Mouse (Mus musculus): ENCODE results near the gene Plch1.

Gene Plch1

GRCm38 (mm10) chr3:63899309-63899695, at the start of gene Plch1:
Gene Plch1 (minus strand): TSS chr3:63899472.
- DNase-seq (ENCODE audit: extremely low read depth, low read depth): no peak

DNA sequence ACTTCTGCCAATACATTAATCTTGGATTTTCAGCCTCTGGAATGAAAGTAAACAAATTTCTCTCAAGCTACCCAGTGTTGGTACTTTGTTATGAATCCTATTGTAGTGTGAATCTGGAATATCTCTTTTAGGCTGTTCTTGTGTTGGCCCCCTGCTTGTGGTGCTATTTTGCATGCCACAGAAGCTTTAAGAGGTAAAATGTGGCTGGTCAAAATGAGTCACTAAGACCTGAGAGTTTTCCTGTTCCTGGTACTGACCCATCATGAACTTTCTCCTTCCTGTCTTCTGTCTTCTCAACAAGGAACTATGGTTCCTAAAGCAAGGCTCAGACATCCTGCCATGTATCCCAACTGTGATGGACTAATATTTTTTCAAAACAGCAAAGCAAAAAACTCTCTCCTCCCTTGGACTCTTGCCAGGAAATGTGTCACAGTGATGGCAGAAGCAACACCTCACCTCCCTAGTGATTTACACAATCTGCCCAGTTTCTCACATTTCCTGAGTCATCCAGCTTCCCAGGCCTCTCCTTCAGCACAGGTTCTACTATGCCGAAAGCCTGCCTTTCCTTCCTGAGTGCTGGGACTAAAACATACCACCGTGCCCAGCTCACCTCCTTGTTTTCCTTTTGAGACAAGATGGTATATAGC, 42.1 kb upstream of the Plch1 start:
- no peak for DNase-seq (ENCODE audit: extremely low read depth, low read depth)

DNA sequence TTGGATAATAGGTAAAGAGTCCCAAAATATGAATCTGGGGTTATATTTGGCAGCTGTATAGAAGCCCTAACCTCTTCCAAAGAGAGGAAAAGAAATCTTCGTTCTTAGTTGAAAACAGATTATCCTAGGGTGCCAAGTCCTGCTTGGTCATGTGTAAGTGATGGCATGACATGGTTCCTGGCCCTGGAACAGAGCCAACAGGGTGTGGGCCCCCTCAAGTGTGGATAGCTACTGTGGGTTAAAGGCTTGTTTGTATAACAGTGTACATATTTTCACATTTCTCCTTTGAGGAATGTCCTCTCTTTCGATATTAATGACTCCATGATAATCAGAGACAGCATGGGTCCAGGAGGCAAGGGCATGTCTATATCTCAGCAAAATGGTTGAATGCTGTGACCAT, 39.7 kb upstream of the Plch1 start:
- DNase-seq (ENCODE audit: extremely low read depth, low read depth): no peak

- DNase-seq (ENCODE audit: extremely low read depth, low read depth): peak; percentile 43
These were observed 29.9 kb upstream of the Plch1 start, which contains the start of gene E130311K13Rik for GRCm38 (mm10) chr3:63928878-63929859. Gene E130311K13Rik (minus strand): TSS chr3:63929472.

- DNase-seq (ENCODE audit: extremely low read depth, low read depth): peak; percentile 18
These were observed 20.4 kb upstream of the Plch1 start for GRCm38 (mm10) chr3:63919634-63920033.

- DNase-seq (ENCODE audit: extremely low read depth, low read depth): no peak
These were observed 11.0 kb upstream of the Plch1 start for GRCm38 (mm10) chr3:63910301-63910700.

GRCm38 (mm10) chr3:63905241-63905640, 6.0 kb upstream of the Plch1 start:
- no peak for DNase-seq (ENCODE audit: extremely low read depth, low read depth)

DNA sequence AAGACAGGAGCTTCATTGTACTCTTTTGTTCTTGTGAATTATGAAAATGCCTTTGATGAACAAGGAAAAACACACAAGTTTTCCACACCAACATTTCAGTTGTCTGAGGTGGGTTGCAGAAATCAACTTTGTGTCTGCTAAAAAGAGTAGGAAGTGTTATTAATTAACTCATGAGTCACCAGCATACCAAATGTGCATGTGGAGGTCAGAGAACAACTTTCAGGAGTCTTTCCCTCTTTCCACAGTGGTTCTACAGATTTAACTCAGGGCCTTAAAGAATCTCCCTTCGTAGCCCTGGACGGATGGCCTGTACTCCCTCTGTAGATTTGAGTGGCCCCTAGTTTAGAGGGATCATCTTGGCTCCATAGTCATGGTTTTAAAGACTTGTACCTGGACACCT, 4.9 kb upstream of the Plch1 start:
- DNase-seq (ENCODE audit: extremely low read depth, low read depth): no peak

GRCm38 (mm10) chr3:63900021-63900571, 824 bp upstream of the Plch1 start:
- DNase-seq (ENCODE audit: extremely low read depth, low read depth): no peak

GRCm38 (mm10) chr3:63898581-63899308, 527 bp downstream of the Plch1 start:
- no peak for DNase-seq (ENCODE audit: extremely low read depth, low read depth)

DNA sequence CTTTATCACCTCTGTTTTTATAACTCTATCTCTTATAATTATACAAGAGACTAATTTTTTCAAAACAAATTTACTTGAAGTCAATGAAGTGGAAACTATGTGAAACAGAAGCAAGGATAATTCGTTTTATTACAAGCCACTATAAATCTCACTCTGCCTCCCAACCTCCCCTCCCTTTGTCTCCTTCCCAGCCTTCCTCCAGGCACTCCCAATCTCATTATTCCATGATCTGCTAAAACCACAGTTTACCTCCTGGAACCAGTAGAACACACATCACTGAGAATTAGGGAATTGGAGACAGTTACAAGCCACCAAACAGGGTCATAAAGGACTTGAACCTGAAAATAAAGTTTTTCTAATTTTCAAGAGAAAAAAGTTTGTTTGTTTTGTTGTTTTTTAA, 2.1 kb downstream of the Plch1 start:
- no peak for DNase-seq (ENCODE audit: extremely low read depth, low read depth)

GRCm38 (mm10) chr3:63896303-63896702, 3.0 kb downstream of the Plch1 start:
- DNase-seq (ENCODE audit: extremely low read depth, low read depth): no peak

DNA sequence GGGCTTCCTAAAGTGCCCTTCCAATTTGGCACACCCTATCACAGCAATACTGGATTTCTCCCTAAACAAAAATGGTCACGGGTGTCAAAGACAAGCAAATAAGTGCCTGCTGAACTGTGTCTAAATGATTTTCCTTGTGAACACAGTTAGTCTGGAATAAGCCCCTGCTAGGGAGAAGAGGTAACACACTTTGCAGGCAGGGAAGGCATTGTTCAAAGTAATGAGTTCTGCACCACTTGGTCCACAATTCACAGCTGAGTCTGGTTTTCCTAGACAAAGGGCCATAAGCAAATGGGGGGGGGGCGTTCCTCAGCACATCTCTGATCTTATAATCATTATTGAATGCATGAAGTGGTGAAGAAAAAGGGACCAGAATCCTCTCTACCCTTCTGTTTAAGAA, 3.5 kb downstream of the Plch1 start:
- no peak for DNase-seq (ENCODE audit: extremely low read depth, low read depth)

DNA sequence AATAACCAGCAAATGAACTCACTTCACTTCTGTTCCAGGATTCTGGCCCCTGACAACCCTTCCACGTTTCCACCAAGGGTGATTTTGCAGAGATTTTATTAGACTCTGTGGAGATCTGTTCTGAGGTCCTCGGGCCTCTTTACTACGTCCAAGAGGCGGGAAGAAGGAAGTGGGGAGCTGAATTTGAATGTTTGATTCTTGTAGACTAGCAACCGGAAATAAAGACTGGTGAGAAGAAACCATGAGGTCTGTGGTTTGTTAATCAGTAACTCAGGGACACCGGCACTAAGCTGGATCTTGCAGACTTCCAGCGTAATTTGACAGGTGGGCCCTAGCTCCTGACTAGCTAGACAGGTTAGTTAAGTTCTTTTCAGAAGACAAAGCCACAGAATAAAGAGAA, 5.6 kb downstream of the Plch1 start:
- DNase-seq (ENCODE audit: extremely low read depth, low read depth): peak; percentile 2

DNA sequence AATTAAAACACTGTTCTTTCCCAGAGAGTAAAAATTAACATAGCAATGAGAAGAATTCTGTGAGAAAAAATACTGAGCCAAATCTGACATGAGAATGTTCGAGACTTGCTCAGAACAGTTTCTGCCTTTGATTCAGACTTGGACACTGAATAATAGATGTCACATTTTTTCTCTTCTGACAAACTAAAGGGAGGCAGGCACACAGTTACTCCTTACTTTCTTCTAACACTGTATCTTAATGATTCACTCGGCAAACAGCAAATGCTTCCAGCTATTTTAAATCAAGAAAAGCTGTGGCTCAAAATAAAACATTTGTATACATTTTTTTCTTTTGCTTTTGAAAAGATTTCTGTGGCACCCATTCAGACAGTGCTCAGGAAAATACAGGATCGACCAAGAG, 7.1 kb downstream of the Plch1 start:
- no peak for DNase-seq (ENCODE audit: extremely low read depth, low read depth)

DNA sequence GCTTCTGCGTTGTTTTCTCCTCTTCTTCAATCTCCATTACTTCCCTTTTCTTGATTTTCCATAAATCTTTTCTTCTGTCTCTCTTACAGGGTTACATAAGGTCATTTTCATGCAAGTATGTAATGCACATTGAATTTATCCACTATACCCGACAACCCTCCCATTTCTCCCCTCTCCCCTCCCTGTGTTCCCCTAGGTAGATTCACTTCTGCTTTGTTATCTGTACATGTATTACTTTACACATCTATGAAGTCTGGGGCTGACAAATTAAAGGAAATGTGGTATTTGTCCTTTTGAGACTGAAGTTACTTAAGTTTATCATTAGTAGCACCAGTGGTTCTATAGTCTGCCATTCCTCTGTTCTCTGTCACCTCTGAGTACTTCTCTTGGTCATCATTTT, 18.2 kb downstream of the Plch1 start:
- DNase-seq (ENCODE audit: extremely low read depth, low read depth): no peak

GRCm38 (mm10) chr3:63878995-63879666, 20.1 kb downstream of the Plch1 start:
- DNase-seq (ENCODE audit: extremely low read depth, low read depth): no peak

DNA sequence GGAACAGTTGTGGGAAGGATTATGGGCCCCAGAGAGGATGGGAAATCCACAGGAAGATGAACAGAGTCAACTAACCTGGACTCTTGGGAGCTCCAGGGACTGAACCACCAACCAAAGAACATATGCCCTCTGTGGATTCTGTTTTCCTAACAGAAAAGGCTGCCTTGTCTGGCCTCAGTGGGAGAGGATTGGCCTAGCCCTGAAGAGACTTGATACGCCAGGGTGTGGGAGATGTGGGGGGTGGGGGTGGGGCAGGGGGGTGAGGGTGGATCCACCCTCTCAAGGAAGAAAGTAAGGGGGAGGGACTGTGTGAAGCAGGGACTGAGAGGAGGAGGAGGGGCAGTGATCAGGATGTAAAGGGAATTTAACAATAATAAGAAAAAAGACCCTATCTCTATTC, 26.5 kb downstream of the Plch1 start:
- no peak for DNase-seq (ENCODE audit: extremely low read depth, low read depth)

- no peak for DNase-seq (ENCODE audit: extremely low read depth, low read depth)
These were observed 28.0 kb downstream of the Plch1 start for GRCm38 (mm10) chr3:63871249-63871648.

GRCm38 (mm10) chr3:63868285-63868684, 31.0 kb downstream of the Plch1 start:
- no peak for DNase-seq (ENCODE audit: extremely low read depth, low read depth)

GRCm38 (mm10) chr3:63865069-63865468, 34.2 kb downstream of the Plch1 start:
- DNase-seq (ENCODE audit: extremely low read depth, low read depth): no peak

All from MEL-GATA-1-ER (cell line).